ENCODE assay signal across 20 mouse cellular contexts in genomic region chr4:44965736-44966135, GRCm38 (mm10).
"Had no signal": no experiment of that assay in that cellular context is flagged by ENCODE, and none has a peak within 500 bp of the region (broad histone marks: within the 10 kb centered on the region; RNA-seq: fewer than 3 reads in every experiment).

No protein-coding gene starts in this region.

- H3K9me3 ChIP-seq: heart, embryonic 10.5 days; heart, embryonic 12.5 days; hindbrain, embryonic 10.5 days; hindbrain, embryonic 12.5 days; intestine, embryonic 15.5 days; limb, embryonic 10.5 days; limb, embryonic 12.5 days; liver, embryonic 13.5 days had no signal

- H3K27me3 ChIP-seq: heart, embryonic 12.5 days; hindbrain, embryonic 12.5 days; intestine, embryonic 15.5 days; limb, embryonic 12.5 days; liver, embryonic 13.5 days had no signal

- H3K36me3 ChIP-seq: heart, embryonic 10.5 days; heart, embryonic 12.5 days; hindbrain, embryonic 10.5 days; hindbrain, embryonic 12.5 days; intestine, embryonic 15.5 days; limb, embryonic 10.5 days; limb, embryonic 12.5 days; liver, embryonic 13.5 days had no signal

- H3K4me3 ChIP-seq: heart, embryonic 10.5 days; heart, embryonic 12.5 days; hindbrain, embryonic 10.5 days; hindbrain, embryonic 12.5 days; intestine, embryonic 15.5 days; layer of hippocampus, adult 2 months; left cerebral cortex, adult 2 months; limb, embryonic 10.5 days; limb, embryonic 12.5 days; liver, embryonic 13.5 days had no signal

- H3K27ac ChIP-seq: heart, embryonic 10.5 days; hindbrain, embryonic 10.5 days; hindbrain, embryonic 12.5 days; hindbrain, embryonic 14.5 days; intestine, embryonic 15.5 days; layer of hippocampus, adult 2 months; left cerebral cortex, adult 2 months; limb, embryonic 10.5 days; limb, embryonic 12.5 days; liver, embryonic 13.5 days had no signal

- DNase-seq: gastrocnemius, postnatal 14 days; heart, adult 18-20 months; heart, postnatal 10 days; heart, postnatal 4 days; kidney, adult 18-20 months; kidney, postnatal 10 days; kidney, postnatal 4 days; liver; liver, embryonic 13.5 days had no signal

- H3K9ac ChIP-seq: heart, embryonic 12.5 days; hindbrain, embryonic 12.5 days; hindbrain, embryonic 14.5 days; intestine, embryonic 15.5 days; limb, embryonic 12.5 days; liver, embryonic 13.5 days had no signal

- H3K4me1 ChIP-seq: heart, embryonic 12.5 days; intestine, embryonic 15.5 days; limb, embryonic 10.5 days had no signal

- H3K4me2 ChIP-seq: heart, embryonic 12.5 days; hindbrain, embryonic 12.5 days; hindbrain, embryonic 14.5 days; intestine, embryonic 15.5 days; limb, embryonic 12.5 days; liver, embryonic 11.5 days; liver, embryonic 13.5 days had no signal
